Mouse (Mus musculus): ENCODE results near the gene Rps17. TPM values are rescaled to one million over a fixed set of nuclear protein-coding genes. Genes with fewer than 3 reads are reported as not detected.

The Rps17 gene
- polyA plus RNA-seq (2012; rRNA removed), result 1,312 and 1,425 TPM in 2 replicates

GRCm38 (mm10) chr7:81344544-81345446, at the start of gene Rps17:
Rps17 (minus strand) TSS chr7:81345254.

Other genes starting within 250 kb of the Rps17 start
- 0.60 and 0.65 TPM in 2 replicates for gene Slc28a1, start 230.5 kb downstream of the Rps17 start, polyA plus RNA-seq (2012; rRNA removed)
- 5.5 and 5.8 TPM in 2 replicates for gene Pde8a, start 131.7 kb downstream of the Rps17 start, polyA plus RNA-seq (2012; rRNA removed)
- 0.03 and 0.14 TPM in 2 replicates for gene Cpeb1, start 110.2 kb upstream of the Rps17 start, polyA plus RNA-seq (2012; rRNA removed)
- 0.01 and 0.02 TPM in 2 replicates for gene Ap3b2, start 148.7 kb upstream of the Rps17 start, polyA plus RNA-seq (2012; rRNA removed)
- not detected in 2 replicates for gene BC048679, start 153.0 kb upstream of the Rps17 start, polyA plus RNA-seq (2012; rRNA removed)
- gene Fsd2, start 221.7 kb upstream of the Rps17 start, polyA plus RNA-seq (2012; rRNA removed), result 0.13 and 0.20 TPM in 2 replicates
- 10.9 and 14.2 TPM in 2 replicates for gene Whamm, start 226.0 kb upstream of the Rps17 start, polyA plus RNA-seq (2012; rRNA removed)

Measured in liver, embryonic 18 days (tissue).